Mouse (Mus musculus) midbrain, embryonic 11.5 days (tissue): Measurements from ENCODE around the gene Terb2. TPM values are rescaled to one million over a fixed set of nuclear protein-coding genes. Genes with fewer than 3 reads are reported as not detected.

ENCODE experiments used
- ATAC-seq: fragments of 200-750 bp; cut with Nextera tagmentation; 2 replicates; pipeline ENCODE4 v1.8.0; 2017; ENCODE audit warnings: moderate TSS enrichment, moderate library complexity; ENCODE audit not compliant: low FRiP score
- DNase-seq: peaks from one replicate; pipeline ENCODE4 v3.0.0; 2015; ENCODE audit warnings: low spot score; ENCODE audit errors: missing footprints
- H3K27ac ChIP-seq: fragments of 300-500 bp; sonication (generic); 2 replicates; pipeline ENCODE4 v1.5.1; 2014; ENCODE audit warnings: low read depth, low read length
- H3K27me3 ChIP-seq: fragments of 300-500 bp; sonication (generic); 2 replicates; pipeline ENCODE4 v1.6.1; 2014; ENCODE audit warnings: mild to moderate bottlenecking, low read length, moderate library complexity, mixed read lengths; ENCODE audit not compliant: control insufficient read depth, insufficient read depth
- H3K36me3 ChIP-seq: fragments of 300-500 bp; sonication (generic); 2 replicates; pipeline ENCODE4 v1.6.1; 2014; ENCODE audit warnings: mild to moderate bottlenecking, low read length, moderate library complexity, mixed read lengths; ENCODE audit not compliant: control insufficient read depth, insufficient read depth
- H3K4me1 ChIP-seq: fragments of 300-500 bp; sonication (generic); 2 replicates; pipeline ENCODE4 v1.6.1; 2014; ENCODE audit warnings: low read length; ENCODE audit not compliant: control insufficient read depth, insufficient read depth
- H3K4me2 ChIP-seq: fragments of 300-500 bp; sonication (generic); 2 replicates; pipeline ENCODE4 v1.6.1; 2014; ENCODE audit warnings: mild to moderate bottlenecking, moderate library complexity
- H3K4me3 ChIP-seq: fragments of 300-500 bp; sonication (generic); 2 replicates; pipeline ENCODE4 v1.5.1; 2014; ENCODE audit warnings: low read depth, low read length
- H3K9ac ChIP-seq: fragments of 300-500 bp; sonication (generic); 2 replicates; pipeline ENCODE4 v1.6.1; 2014; ENCODE audit warnings: low read length
- H3K9me3 ChIP-seq: fragments of 300-500 bp; sonication (generic); 2 replicates; pipeline ENCODE4 v1.6.1; 2016; ENCODE audit warnings: low read length; ENCODE audit not compliant: control insufficient read depth
- WGBS: fragments of 180-500 bp; shearing (Covaris S2); extraction: QIAGEN DNeasy Blood & Tissue Kit; methylation state at CpG from one replicate; pipeline ENCODE4 v1.1.7; 2014; 5-methylcytosine and 5-hydroxymethylcytosine counted together
- polyA plus RNA-seq: library from polyadenylated mRNA; unstranded; fragments of >200 nt; fragmentation: Nextera tagmentation; extraction: Ambion mirVana; gene quantifications from 2 replicates; pipeline ENCODE4 v1.2.1, GENCODE M21; 2014

The Terb2 gene
- not detected in 2 replicates for polyA plus RNA-seq

GRCm38 (mm10) chr2:122186106-122186505, at the start of gene Terb2, which contains the start of gene Patl2:
TSS of gene Terb2 (plus strand) at chr2:122186272.
TSS of gene Patl2 (minus strand) at chr2:122186189.
- no peak within 1 kb of the TSS for H3K9ac ChIP-seq
- DNase-seq (peak; percentile 64), ATAC-seq (no peak)
- WGBS = 76% methylated on average over 17 of the region's 17 CpGs
- no peak within 1 kb of the TSS for H3K4me3 ChIP-seq
- H3K4me1 ChIP-seq = no peaks in the 10 kb centered on the region
- no peak within 1 kb of the TSS for H3K27ac ChIP-seq
- no peaks in the 10 kb centered on the region for H3K27me3 ChIP-seq
- H3K36me3 ChIP-seq = no peaks in the 10 kb centered on the region
- H3K4me2 ChIP-seq = no peak within 1 kb of the TSS
- H3K9me3 ChIP-seq = no peaks in the 10 kb centered on the region

GRCm38 (mm10) chr2:122137839-122138465, 48.1 kb upstream of the Terb2 start:
- 65% methylated on average over 5 of the region's 5 CpGs for WGBS
- Histone ChIP-seq H3K36me3 (no peaks in the 10 kb centered on the region), H3K27me3 (no peaks in the 10 kb centered on the region), H3K4me3 (no peak overlapping the region), H3K27ac (no peak overlapping the region), H3K4me1 (no peaks in the 10 kb centered on the region), H3K9ac (no peak overlapping the region), H3K9me3 (no peaks in the 10 kb centered on the region), H3K4me2 (no peak overlapping the region)
- DNase-seq (peak; percentile 69), ATAC-seq (no peak)

DNA sequence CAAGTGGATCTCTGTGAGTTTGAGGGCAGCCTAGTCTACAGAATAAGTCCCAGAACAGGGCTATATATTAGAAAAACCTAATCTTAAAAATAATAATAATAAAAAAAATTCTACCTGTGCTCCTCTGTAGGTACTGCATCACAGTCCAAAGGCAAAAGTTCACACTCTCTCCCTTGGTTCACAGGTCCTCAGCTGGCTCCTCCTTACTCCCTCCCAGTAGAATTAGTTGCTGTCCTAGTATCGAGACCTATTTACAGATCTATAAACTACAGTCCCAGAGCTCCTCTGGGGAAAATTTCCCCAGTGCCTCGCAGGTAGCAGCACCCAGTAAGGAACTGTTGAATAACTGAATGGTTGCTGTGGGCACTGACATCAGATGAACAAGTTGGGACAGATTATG, 45.3 kb upstream of the Terb2 start:
- Histone ChIP-seq H3K36me3 (no peaks in the 10 kb centered on the region), H3K4me3 (no peak overlapping the region), H3K27me3 (no peaks in the 10 kb centered on the region), H3K9me3 (no peaks in the 10 kb centered on the region), H3K27ac (no peak overlapping the region), H3K9ac (no peak overlapping the region), H3K4me2 (no peak overlapping the region), H3K4me1 (no peaks in the 10 kb centered on the region)
- peak; percentile 17 for DNase-seq
- 86% methylated on average over 2 of the region's 2 CpGs for WGBS
- ATAC-seq = no peak

DNA sequence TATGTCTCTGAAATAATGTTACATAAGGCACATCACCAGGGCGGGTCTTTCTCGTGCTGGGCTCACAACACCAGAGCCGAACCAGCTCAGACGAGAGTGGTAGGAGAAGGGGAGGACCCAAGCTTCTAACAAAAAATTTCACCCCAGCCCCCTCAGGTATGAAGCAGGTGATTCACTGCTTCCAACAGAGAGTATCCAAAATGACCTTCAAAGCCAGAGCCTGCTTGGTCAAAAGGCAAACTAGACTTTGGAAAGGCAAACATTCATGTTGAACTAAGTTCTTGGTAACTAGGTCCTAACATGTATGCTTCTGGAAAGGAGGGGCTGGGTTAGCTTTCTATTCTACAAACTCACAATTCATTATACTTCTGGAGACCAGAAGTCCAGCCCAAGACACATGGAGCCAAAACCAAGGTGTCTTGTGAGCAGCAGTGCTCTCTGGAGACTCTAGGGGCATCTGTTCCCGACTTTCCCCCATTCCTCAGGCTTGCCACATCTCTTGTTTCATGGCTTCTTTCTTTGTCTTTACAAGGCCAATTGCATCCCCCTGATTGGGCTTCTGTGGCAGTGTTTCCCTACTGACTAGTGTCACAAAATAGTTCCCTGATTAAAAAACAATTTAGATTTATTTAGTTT, 44.6 kb upstream of the Terb2 start:
- Histone ChIP-seq H3K4me3 (no peak overlapping the region), H3K27ac (no peak overlapping the region), H3K9ac (no peak overlapping the region), H3K27me3 (no peaks in the 10 kb centered on the region), H3K36me3 (no peaks in the 10 kb centered on the region), H3K4me1 (no peaks in the 10 kb centered on the region), H3K9me3 (no peaks in the 10 kb centered on the region), H3K4me2 (no peak overlapping the region)
- ATAC-seq = no peak
- peak; percentile 39 for DNase-seq
- WGBS = 78% methylated on average over 5 of the region's 5 CpGs

DNA sequence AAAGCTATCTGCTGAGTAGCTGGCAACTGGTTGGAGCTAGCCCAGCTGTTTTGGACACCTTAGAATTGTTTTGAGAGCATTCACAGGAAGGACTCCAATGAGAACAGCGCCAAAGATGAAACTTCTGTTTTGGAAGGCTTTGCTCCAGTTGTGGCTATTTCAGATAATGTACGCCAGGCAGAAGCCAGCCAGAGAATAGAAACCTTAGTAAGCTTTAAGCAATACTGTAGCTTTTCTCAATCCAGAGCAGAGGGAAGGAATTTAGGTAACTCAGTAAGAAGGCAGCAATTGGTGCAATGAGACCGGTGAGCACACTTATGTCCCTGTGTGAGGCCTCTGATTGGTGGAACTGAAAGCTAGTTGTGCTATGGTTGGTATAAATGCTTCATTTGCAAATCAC, 43.0 kb upstream of the Terb2 start:
- no peaks in the 10 kb centered on the region for H3K9me3 ChIP-seq
- no peaks in the 10 kb centered on the region for H3K27me3 ChIP-seq
- 92% methylated on average over 3 of the region's 3 CpGs for WGBS
- DNase-seq = peak; percentile 8
- no peak overlapping the region for H3K4me3 ChIP-seq
- no peak overlapping the region for H3K9ac ChIP-seq
- ATAC-seq = no peak
- no peaks in the 10 kb centered on the region for H3K4me1 ChIP-seq
- H3K36me3 ChIP-seq = no peaks in the 10 kb centered on the region
- H3K4me2 ChIP-seq = no peak overlapping the region
- no peak overlapping the region for H3K27ac ChIP-seq

- ATAC-seq = no peak
- H3K9me3 ChIP-seq = no peaks in the 10 kb centered on the region
Measured at GRCm38 (mm10) chr2:122145756-122146155, 40.3 kb upstream of the Terb2 start.

DNA sequence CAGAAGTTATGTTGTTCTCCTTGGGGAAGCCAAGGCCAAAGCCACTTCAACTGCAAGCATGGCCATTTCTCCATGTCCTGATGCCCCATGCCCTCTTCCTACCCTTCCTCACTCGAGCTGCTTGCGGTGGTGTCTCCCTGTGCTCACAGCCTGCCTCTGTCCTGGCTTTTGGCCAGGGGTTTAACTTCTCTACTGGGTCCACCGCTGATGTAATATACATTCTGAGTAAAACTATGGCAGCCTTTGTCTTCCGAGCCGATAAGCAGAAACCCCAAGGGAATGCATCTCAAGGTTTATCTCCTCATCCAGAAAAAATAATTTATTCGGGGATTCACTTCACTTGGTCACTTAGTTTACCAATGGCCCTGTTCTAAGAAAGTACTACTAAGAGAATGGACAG, 39.4 kb upstream of the Terb2 start:
- no peaks in the 10 kb centered on the region for H3K27me3 ChIP-seq
- ATAC-seq (no peak), DNase-seq (no peak)
- H3K9ac ChIP-seq = no peak overlapping the region
- H3K36me3 ChIP-seq = no peaks in the 10 kb centered on the region
- 74% methylated on average over 6 of the region's 6 CpGs for WGBS
- no peak overlapping the region for H3K27ac ChIP-seq
- no peak overlapping the region for H3K4me2 ChIP-seq
- peaks cover 2% of the 10 kb centered on the region; the same call in 1 of the 2 replicates for H3K4me1 ChIP-seq
- H3K9me3 ChIP-seq = no peaks in the 10 kb centered on the region
- H3K4me3 ChIP-seq = no peak overlapping the region

More at GRCm38 (mm10) chr2:122145756-122146155, 40.3 kb upstream of the Terb2 start:
- H3K9ac ChIP-seq = no peak overlapping the region
- H3K4me3 ChIP-seq = no peak overlapping the region
- WGBS = 79% methylated on average over 4 of the region's 4 CpGs
- DNase-seq = peak; percentile 68
- no peak overlapping the region for H3K4me2 ChIP-seq
- no peaks in the 10 kb centered on the region for H3K27me3 ChIP-seq
- peaks cover 2% of the 10 kb centered on the region; the same call in 1 of the 2 replicates for H3K4me1 ChIP-seq
- no peaks in the 10 kb centered on the region for H3K36me3 ChIP-seq
- no peak overlapping the region for H3K27ac ChIP-seq

DNA sequence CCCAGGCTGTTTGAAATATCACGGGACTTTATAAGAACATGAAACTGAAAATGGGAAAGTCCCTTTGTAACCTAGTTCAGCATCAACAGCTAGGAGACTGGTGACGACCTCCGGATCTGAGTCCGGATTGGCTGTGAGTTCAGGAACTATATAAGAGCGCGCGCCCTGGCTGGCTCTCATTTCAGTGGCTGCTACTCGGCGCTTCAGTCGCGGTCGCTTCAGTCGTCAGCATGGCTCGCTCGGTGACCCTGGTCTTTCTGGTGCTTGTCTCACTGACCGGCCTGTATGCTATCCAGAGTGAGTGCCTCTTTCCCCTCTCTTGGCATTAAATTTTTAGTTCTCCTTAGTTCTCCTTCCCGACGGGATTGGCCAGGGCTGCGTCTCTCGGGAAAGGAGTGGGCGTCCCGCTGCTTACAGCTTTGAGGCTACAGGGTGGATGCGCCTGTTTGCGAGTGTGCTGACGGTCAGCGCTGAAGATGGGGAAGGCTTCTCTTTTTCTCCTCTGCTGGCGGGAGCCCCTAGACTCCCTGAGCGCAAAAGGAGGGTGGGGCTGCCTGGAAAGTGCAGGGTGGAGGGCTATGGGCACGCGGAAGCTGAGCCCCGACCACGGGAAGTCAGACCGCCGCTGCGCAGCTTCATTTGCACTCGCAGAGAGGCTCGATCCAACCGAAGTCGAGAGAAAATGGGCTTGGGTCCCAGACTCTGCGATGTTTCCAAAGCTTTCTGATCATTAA, 38.4 kb upstream of the Terb2 start, which contains the start of gene B2m:
B2m (plus strand) TSS at position 179 of the 734 bp plus-strand sequence.
- H3K36me3 ChIP-seq = no peaks in the 10 kb centered on the region
- peak within 1 kb of the TSS; percentile 67 for H3K4me3 ChIP-seq
- no peaks in the 10 kb centered on the region for H3K9me3 ChIP-seq
- H3K27me3 ChIP-seq = no peaks in the 10 kb centered on the region
- under 1% methylated on average over 40 of the region's 40 CpGs for WGBS
- ATAC-seq (peak; percentile 98), DNase-seq (peak; percentile 99)
- H3K27ac ChIP-seq = peak within 1 kb of the TSS; percentile 6; the same call in 1 of the 2 replicates
- H3K4me2 ChIP-seq = peak within 1 kb of the TSS; percentile 79
- H3K9ac ChIP-seq = peak within 1 kb of the TSS; percentile 82
- peaks cover 2% of the 10 kb centered on the region; the same call in 1 of the 2 replicates for H3K4me1 ChIP-seq
